Comparison of ENCODE assay signal across 17 mouse cellular contexts in genomic region chr17:48064196-48064843, GRCm38 (mm10). TPM values are rescaled to one million over a fixed set of nuclear protein-coding genes. Genes with fewer than 3 reads are reported as not detected.
DNase-seq lines count a peak whose midpoint lies in the region; ATAC-seq and TF ChIP-seq lines count a peak whose summit lies in the region.
"Had no signal": no experiment of that assay in that cellular context is flagged by ENCODE, and none has a peak within 500 bp of the region (broad histone marks: within the 10 kb centered on the region; RNA-seq: fewer than 3 reads in every experiment).

No protein-coding gene starts in this region.

- no peak for TF ChIP-seq CTCF in lung, postnatal 0 days (IDR thresholded peaks at IDR 0.05)

- ATAC-seq in lung, postnatal 0 days = 0 out of 2 replicates have a peak, but pooled peaks have one; percentile 13
- peak; percentile 59 for ATAC-seq in embryonic facial prominence, embryonic 12.5 days (ENCODE audit: insufficient number of reproducible peaks, insufficient read depth, low FRiP score, low TSS enrichment)
- 0 out of 2 replicates have a peak, but pooled peaks have one; percentile 47 for ATAC-seq in forebrain, embryonic 14.5 days
- ATAC-seq in stomach, embryonic 14.5 days (ENCODE audit: insufficient number of reproducible peaks, insufficient read depth, low FRiP score, low read depth) = no peak
- no peak for ATAC-seq in megakaryocyte-erythroid progenitor cell, adult 5-6 weeks (replicated peaks; ENCODE audit: low FRiP score, low TSS enrichment, poor library complexity, severe bottlenecking)
- no peak for ATAC-seq in erythroid progenitor cell, adult 5-6 weeks (replicated peaks; ENCODE audit: low FRiP score, poor library complexity, severe bottlenecking)

- H3K4me1 ChIP-seq in lung, postnatal 0 days (ENCODE audit: insufficient read depth, low read depth, low read length) = no peaks in the 10 kb centered on the region
- H3K4me1 ChIP-seq in embryonic facial prominence, embryonic 12.5 days = peaks cover 31% of the 10 kb centered on the region
- peaks cover 14% of the 10 kb centered on the region for H3K4me1 ChIP-seq in forebrain, embryonic 14.5 days (ENCODE audit: control insufficient read depth, insufficient read depth, low read length)
- peaks cover 8% of the 10 kb centered on the region for H3K4me1 ChIP-seq in stomach, embryonic 14.5 days (ENCODE audit: control insufficient read depth, insufficient read depth, low read length)
- H3K4me1 ChIP-seq: liver, embryonic 13.5 days had no signal

- H3K9ac ChIP-seq in lung, postnatal 0 days (replicated peaks; ENCODE audit: low read depth) = no peak overlapping the region
- H3K9ac ChIP-seq in embryonic facial prominence, embryonic 12.5 days = no peak overlapping the region
- no peak overlapping the region; the same call in 1 of the 2 replicates for H3K9ac ChIP-seq in forebrain, embryonic 14.5 days (ENCODE audit: low read length)
- no peak overlapping the region for H3K9ac ChIP-seq in stomach, embryonic 14.5 days (replicated peaks; ENCODE audit: low read depth, low read length)
- H3K9ac ChIP-seq: liver, embryonic 13.5 days had no signal

- no peaks in the 10 kb centered on the region for H3K36me3 ChIP-seq in lung, postnatal 0 days (ENCODE audit: insufficient read depth, low read length)
- H3K36me3 ChIP-seq in embryonic facial prominence, embryonic 12.5 days = no peaks in the 10 kb centered on the region
- no peaks in the 10 kb centered on the region for H3K36me3 ChIP-seq in forebrain, embryonic 14.5 days (ENCODE audit: control insufficient read depth, insufficient read depth, low read length)
- H3K36me3 ChIP-seq in stomach, embryonic 14.5 days (ENCODE audit: control insufficient read depth, insufficient read depth, low read length) = no peaks in the 10 kb centered on the region
- H3K36me3 ChIP-seq: liver, embryonic 13.5 days had no signal

- no peak for TF ChIP-seq EP300 in lung, postnatal 0 days (IDR thresholded peaks at IDR 0.05)

- H3K9me3 ChIP-seq in lung, postnatal 0 days (ENCODE audit: low read length) = no peaks in the 10 kb centered on the region
- no peaks in the 10 kb centered on the region for H3K9me3 ChIP-seq in embryonic facial prominence, embryonic 12.5 days
- no peaks in the 10 kb centered on the region for H3K9me3 ChIP-seq in forebrain, embryonic 14.5 days (replicated peaks; ENCODE audit: control insufficient read depth, low read length)
- no peaks in the 10 kb centered on the region for H3K9me3 ChIP-seq in stomach, embryonic 14.5 days (ENCODE audit: control insufficient read depth, low read depth, low read length)
- H3K9me3 ChIP-seq: liver, embryonic 13.5 days had no signal

- no peak overlapping the region for H3K27ac ChIP-seq in lung, postnatal 0 days (ENCODE audit: low read length)
- H3K27ac ChIP-seq in embryonic facial prominence, embryonic 12.5 days = peak overlapping the region; percentile 91
- no peak overlapping the region; the same call in 1 of the 2 replicates for H3K27ac ChIP-seq in forebrain, embryonic 14.5 days (ENCODE audit: low read depth, low read length)
- H3K27ac ChIP-seq in stomach, embryonic 14.5 days (ENCODE audit: low read length) = peak overlapping the region; percentile 33; the same call in 1 of the 2 replicates
- H3K27ac ChIP-seq: left cerebral cortex, adult 2 months; liver, embryonic 13.5 days had no signal

- H3K27me3 ChIP-seq in lung, postnatal 0 days (replicated peaks; ENCODE audit: insufficient read depth, low read length) = no peaks in the 10 kb centered on the region
- H3K27me3 ChIP-seq in embryonic facial prominence, embryonic 12.5 days = no peaks in the 10 kb centered on the region
- no peaks in the 10 kb centered on the region for H3K27me3 ChIP-seq in forebrain, embryonic 14.5 days (replicated peaks; ENCODE audit: control insufficient read depth, insufficient read depth, low read length)
- H3K27me3 ChIP-seq in stomach, embryonic 14.5 days (ENCODE audit: control insufficient read depth, insufficient read depth, low read length) = no peaks in the 10 kb centered on the region

- H3K4me2 ChIP-seq in lung, postnatal 0 days (replicated peaks; ENCODE audit: low read depth, low read length) = no peak overlapping the region
- peak overlapping the region; percentile 9; the same call in 1 of the 2 replicates for H3K4me2 ChIP-seq in embryonic facial prominence, embryonic 12.5 days (replicated peaks)
- peak overlapping the region; percentile 10; the same call in 1 of the 2 replicates for H3K4me2 ChIP-seq in forebrain, embryonic 14.5 days (ENCODE audit: low read length)
- H3K4me2 ChIP-seq in stomach, embryonic 14.5 days (replicated peaks; ENCODE audit: low read depth, low read length) = no peak overlapping the region
- H3K4me2 ChIP-seq: liver, embryonic 13.5 days had no signal

- peak; percentile 26 for DNase-seq in lung, postnatal 0 days (ENCODE audit: low spot score)
- no peak for DNase-seq in lung, postnatal 10 days
- DNase-seq in forebrain, embryonic 14.5 days (ENCODE audit: low spot score) = no peak
- no peak for DNase-seq in thymus, postnatal 14 days
- DNase-seq: adrenal gland, adult 2 months; cerebellum, postnatal 25 days; kidney, postnatal 10 days; liver, embryonic 13.5 days; lung, postnatal 4 days; right cerebral cortex, postnatal 4 days had no signal

- H3K4me3 ChIP-seq in lung, postnatal 0 days (ENCODE audit: low read depth, low read length) = no peak overlapping the region
- H3K4me3 ChIP-seq in embryonic facial prominence, embryonic 12.5 days = no peak overlapping the region
- no peak overlapping the region for H3K4me3 ChIP-seq in forebrain, embryonic 14.5 days (ENCODE audit: low read depth, low read length)
- no peak overlapping the region for H3K4me3 ChIP-seq in stomach, embryonic 14.5 days (ENCODE audit: low read depth, low read length)
- H3K4me3 ChIP-seq: left cerebral cortex, adult 2 months; liver, embryonic 13.5 days had no signal

- WGBS in lung, postnatal 0 days = 42% methylated on average over 10 of the region's 10 CpGs
- WGBS in embryonic facial prominence, embryonic 12.5 days = 27% methylated on average over 10 of the region's 10 CpGs
- WGBS in forebrain, embryonic 14.5 days = 25% methylated on average over 9 of the region's 10 CpGs
- WGBS in stomach, embryonic 14.5 days = 36% methylated on average over 10 of the region's 10 CpGs

RNA-seq across cellular contexts. Expression of gene 1700067P10Rik, which starts 24.8 kb away (rescaled TPM):
- polyA plus RNA-seq in lung, postnatal 0 days (2015; fragmentation: Nextera tagmentation; extraction: Ambion mirVana) = not detected in 2 replicates
- not detected in 2 replicates for polyA plus RNA-seq in embryonic facial prominence, embryonic 12.5 days (2016; fragmentation: Nextera tagmentation; extraction: Ambion mirVana)
- not detected in 2 replicates for polyA plus RNA-seq in forebrain, embryonic 14.5 days (2014; fragmentation: Nextera tagmentation; extraction: Ambion mirVana)
- not detected in 2 replicates for polyA plus RNA-seq in stomach, embryonic 14.5 days (2014; fragmentation: Nextera tagmentation; extraction: Ambion mirVana)
- not detected in 2 replicates for total RNA-seq in megakaryocyte-erythroid progenitor cell, adult 5-6 weeks (2014; fragmentation: Nextera tagmentation)
- not detected in 2 replicates for total RNA-seq in megakaryocyte-erythroid progenitor cell, adult 5-6 weeks (2017)
- not detected in 2 replicates for total RNA-seq in erythroid progenitor cell, adult 5-6 weeks (2015; ENCODE audit: low replicate concordance)
- total RNA-seq in erythroid progenitor cell, adult 5-6 weeks (2017; ENCODE audit: low replicate concordance) = 0.51 TPM in 1 of 2 replicates, not detected in the other
- total RNA-seq: adrenal gland, adult 2 months; granulocyte monocyte progenitor cell, adult 5-6 weeks; left cerebral cortex, adult 2 months had no signal
- polyA plus RNA-seq: adrenal gland, adult 2 months; heart, postnatal 0 days; liver, embryonic 13.5 days had no signal

RNA-seq across cellular contexts. Expression of gene 1700122O11Rik, which starts 26.2 kb away (rescaled TPM):
- not detected in 2 replicates for polyA plus RNA-seq in lung, postnatal 0 days (2015; fragmentation: Nextera tagmentation; extraction: Ambion mirVana)
- not detected in 2 replicates for polyA plus RNA-seq in embryonic facial prominence, embryonic 12.5 days (2016; fragmentation: Nextera tagmentation; extraction: Ambion mirVana)
- polyA plus RNA-seq in forebrain, embryonic 14.5 days (2014; fragmentation: Nextera tagmentation; extraction: Ambion mirVana) = not detected in 2 replicates
- not detected in 2 replicates for polyA plus RNA-seq in stomach, embryonic 14.5 days (2014; fragmentation: Nextera tagmentation; extraction: Ambion mirVana)
- not detected in 2 replicates for total RNA-seq in megakaryocyte-erythroid progenitor cell, adult 5-6 weeks (2014; fragmentation: Nextera tagmentation)
- total RNA-seq in megakaryocyte-erythroid progenitor cell, adult 5-6 weeks (2017) = not detected in 2 replicates
- not detected in 2 replicates for total RNA-seq in erythroid progenitor cell, adult 5-6 weeks (2015; ENCODE audit: low replicate concordance)
- not detected in 2 replicates for total RNA-seq in erythroid progenitor cell, adult 5-6 weeks (2017; ENCODE audit: low replicate concordance)
- total RNA-seq: adrenal gland, adult 2 months; granulocyte monocyte progenitor cell, adult 5-6 weeks; left cerebral cortex, adult 2 months had no signal
- polyA plus RNA-seq: adrenal gland, adult 2 months; heart, postnatal 0 days; liver, embryonic 13.5 days had no signal

Comparison
In these comparisons a context has a peak if more than half of its experiments do, and no peak if none do; other contexts are left out.
1. ATAC-seq: peak in lung, postnatal 0 days (single experiment), embryonic facial prominence, embryonic 12.5 days (single experiment) and forebrain, embryonic 14.5 days (single experiment); none in stomach, embryonic 14.5 days (single experiment), megakaryocyte-erythroid progenitor cell, adult 5-6 weeks (single experiment) and erythroid progenitor cell, adult 5-6 weeks (single experiment).
2. H3K27ac ChIP-seq: peak in embryonic facial prominence, embryonic 12.5 days (single experiment) and stomach, embryonic 14.5 days (single experiment); none in lung, postnatal 0 days (single experiment) and forebrain, embryonic 14.5 days (single experiment).
3. H3K4me2 ChIP-seq: peak in embryonic facial prominence, embryonic 12.5 days (single experiment) and forebrain, embryonic 14.5 days (single experiment); none in lung, postnatal 0 days (single experiment) and stomach, embryonic 14.5 days (single experiment).